In genomic region chr7:128524641-128525040, GRCm38 (mm10) we compare ENCODE assay signal across 8 mouse cellular contexts. TPM values are rescaled to one million over a fixed set of nuclear protein-coding genes. Genes with fewer than 3 reads are reported as not detected.
DNase-seq lines count a peak whose midpoint lies in the region; ATAC-seq and TF ChIP-seq lines count a peak whose summit lies in the region.

No protein-coding gene starts in this region.

- no peak overlapping the region for H3K27ac ChIP-seq in midbrain, embryonic 10.5 days (replicated peaks)
- H3K27ac ChIP-seq in midbrain, embryonic 16.5 days (ENCODE audit: low read length) = no peak overlapping the region
- no peak overlapping the region for H3K27ac ChIP-seq in intestine, postnatal 0 days (ENCODE audit: low read depth, low read length)
- H3K27ac ChIP-seq in stomach, embryonic 16.5 days (ENCODE audit: low read length) = no peak overlapping the region

- TF ChIP-seq CTCF in intestine, postnatal 0 days (IDR thresholded peaks at IDR 0.05; ENCODE audit: low read depth) = no peak

- DNase-seq in midbrain, embryonic 10.5 days (ENCODE audit: low spot score) = no peak
- no peak for DNase-seq in embryo, embryonic 10 days (ENCODE audit: low spot score)
- no peak for DNase-seq in spleen, postnatal 10 days (ENCODE audit: low spot score in 2 of 2)

- H3K4me3 ChIP-seq in erythroblast, embryonic 14.5 days (replicated peaks) = peak overlapping the region; percentile 77
- H3K4me3 ChIP-seq in midbrain, embryonic 10.5 days = peak overlapping the region; percentile 61
- H3K4me3 ChIP-seq in midbrain, embryonic 16.5 days (ENCODE audit: low read depth, low read length) = no peak overlapping the region
- peak overlapping the region; percentile 56 for H3K4me3 ChIP-seq in intestine, postnatal 0 days (ENCODE audit: low read depth, low read length)
- peak overlapping the region; percentile 73 for H3K4me3 ChIP-seq in stomach, embryonic 16.5 days (replicated peaks; ENCODE audit: low read length)

- no peak for ATAC-seq in erythroblast, adult 5-6 weeks (replicated peaks; ENCODE audit: low FRiP score, poor library complexity, severe bottlenecking)
- no peak for ATAC-seq in midbrain, embryonic 16.5 days
- no peak for ATAC-seq in intestine, postnatal 0 days
- ATAC-seq in stomach, embryonic 16.5 days (ENCODE audit: insufficient read depth, low FRiP score) = no peak

- peaks cover 50% of the 10 kb centered on the region for H3K4me1 ChIP-seq in erythroblast, embryonic 14.5 days (ENCODE audit: control insufficient read depth)
- peaks cover 34% of the 10 kb centered on the region for H3K4me1 ChIP-seq in midbrain, embryonic 10.5 days
- H3K4me1 ChIP-seq in midbrain, embryonic 16.5 days (ENCODE audit: control insufficient read depth, insufficient read depth, low read length) = peaks cover 5% of the 10 kb centered on the region; the same call in 1 of the 2 replicates
- H3K4me1 ChIP-seq in intestine, postnatal 0 days (replicated peaks; ENCODE audit: control insufficient read depth, insufficient read depth, low read length) = no peaks in the 10 kb centered on the region
- peaks cover 21% of the 10 kb centered on the region for H3K4me1 ChIP-seq in stomach, embryonic 16.5 days (ENCODE audit: control insufficient read depth, insufficient read depth, low read length)

- no peaks in the 10 kb centered on the region for H3K36me3 ChIP-seq in erythroblast, embryonic 14.5 days (ENCODE audit: control insufficient read depth)
- H3K36me3 ChIP-seq in midbrain, embryonic 10.5 days = no peaks in the 10 kb centered on the region
- no peaks in the 10 kb centered on the region for H3K36me3 ChIP-seq in midbrain, embryonic 16.5 days (ENCODE audit: control insufficient read depth, insufficient read depth, low read length)
- no peaks in the 10 kb centered on the region for H3K36me3 ChIP-seq in intestine, postnatal 0 days (ENCODE audit: control insufficient read depth, insufficient read depth)
- H3K36me3 ChIP-seq in stomach, embryonic 16.5 days (ENCODE audit: control insufficient read depth, insufficient read depth, low read length) = no peaks in the 10 kb centered on the region

- no peak overlapping the region for H3K9ac ChIP-seq in midbrain, embryonic 16.5 days (ENCODE audit: low read depth, low read length)
- H3K9ac ChIP-seq in intestine, postnatal 0 days (ENCODE audit: low read depth, low read length) = peak overlapping the region; percentile 68
- peak overlapping the region; percentile 44; the same call in 1 of the 2 replicates for H3K9ac ChIP-seq in stomach, embryonic 16.5 days (ENCODE audit: low read length)

- no peak overlapping the region for H3K4me2 ChIP-seq in midbrain, embryonic 16.5 days (ENCODE audit: low read length)
- H3K4me2 ChIP-seq in intestine, postnatal 0 days (replicated peaks; ENCODE audit: low read depth) = peak overlapping the region; percentile 79
- peak overlapping the region; percentile 73 for H3K4me2 ChIP-seq in stomach, embryonic 16.5 days (ENCODE audit: low read depth, low read length)

- H3K9me3 ChIP-seq in erythroblast, embryonic 14.5 days (ENCODE audit: control insufficient read depth, low read length) = no peaks in the 10 kb centered on the region
- no peaks in the 10 kb centered on the region for H3K9me3 ChIP-seq in midbrain, embryonic 10.5 days (replicated peaks)
- no peaks in the 10 kb centered on the region for H3K9me3 ChIP-seq in midbrain, embryonic 16.5 days (replicated peaks; ENCODE audit: control insufficient read depth, low read length, poor library complexity, severe bottlenecking)
- no peaks in the 10 kb centered on the region for H3K9me3 ChIP-seq in intestine, postnatal 0 days (ENCODE audit: control insufficient read depth)
- H3K9me3 ChIP-seq in stomach, embryonic 16.5 days (replicated peaks; ENCODE audit: control insufficient read depth, low read length) = no peaks in the 10 kb centered on the region

- peaks cover 5% of the 10 kb centered on the region; the same call in 1 of the 2 replicates for H3K27me3 ChIP-seq in erythroblast, embryonic 14.5 days (ENCODE audit: control insufficient read depth)
- peaks cover 45% of the 10 kb centered on the region for H3K27me3 ChIP-seq in midbrain, embryonic 10.5 days (ENCODE audit: low read depth, poor library complexity, severe bottlenecking)
- peaks cover 18% of the 10 kb centered on the region for H3K27me3 ChIP-seq in midbrain, embryonic 16.5 days (ENCODE audit: control insufficient read depth, insufficient read depth, low read depth, low read length)
- 0 out of 2 replicates have a peak, but pooled peaks cover under 1% of the 10 kb centered on the region for H3K27me3 ChIP-seq in intestine, postnatal 0 days (replicated peaks; ENCODE audit: control insufficient read depth, insufficient read depth, low read length)
- H3K27me3 ChIP-seq in stomach, embryonic 16.5 days (ENCODE audit: control insufficient read depth, insufficient read depth, low read length) = no peaks in the 10 kb centered on the region

- 86% methylated on average over 3 of the region's 3 CpGs for WGBS in midbrain, embryonic 10.5 days
- 89% methylated on average over 3 of the region's 3 CpGs for WGBS in midbrain, embryonic 16.5 days
- 67% methylated on average over 3 of the region's 3 CpGs for WGBS in intestine, postnatal 0 days
- WGBS in stomach, embryonic 16.5 days = 74% methylated on average over 3 of the region's 3 CpGs

RNA-seq across cellular contexts. Expression of gene Bag3, which starts 1.2 kb away (rescaled TPM):
- 9.2 and 9.4 TPM in 2 replicates for polyA plus RNA-seq in erythroblast, embryonic 14.5 days (2012)
- 0.58 and 6.9 TPM in 2 replicates for total RNA-seq in erythroblast, adult 5-6 weeks (2015; ENCODE audit: low replicate concordance)
- 2.8 and 4.8 TPM in 2 replicates for total RNA-seq in erythroblast, adult 5-6 weeks (2017; ENCODE audit: low replicate concordance)
- 6.4 and 7.2 TPM in 2 replicates for polyA plus RNA-seq in midbrain, embryonic 10.5 days (2016; fragmentation: Nextera tagmentation; extraction: Ambion mirVana)
- 1.9 and 2.8 TPM in 2 replicates for polyA plus RNA-seq in midbrain, embryonic 16.5 days (2015; fragmentation: Nextera tagmentation; extraction: Ambion mirVana)
- polyA plus RNA-seq in intestine, postnatal 0 days (2015; fragmentation: Nextera tagmentation; extraction: Ambion mirVana) = 7.4 and 7.5 TPM in 2 replicates
- polyA plus RNA-seq in stomach, embryonic 16.5 days (2015; fragmentation: Nextera tagmentation; extraction: Ambion mirVana) = 17.4 and 20.8 TPM in 2 replicates
